Mouse (Mus musculus) intestine, embryonic 16.5 days (tissue): ENCODE results near the gene Flii. TPM values are rescaled to one million over a fixed set of nuclear protein-coding genes. Genes with fewer than 3 reads are reported as not detected.
A peak's percentile ranks its signal among the peaks of the same experiment; 100 is the strongest.

Experiments used
- ATAC-seq: fragments of 200-750 bp; cut with Nextera tagmentation; 2 replicates; pipeline ENCODE4 v1.8.0; 2017; ENCODE audit warnings: moderate TSS enrichment, moderate library complexity
- H3K27ac ChIP-seq: fragments of 300-500 bp; sonication (generic); 2 replicates; pipeline ENCODE4 v1.5.1; 2014; ENCODE audit warnings: mild to moderate bottlenecking, low read length
- H3K27me3 ChIP-seq: fragments of 300-500 bp; sonication (generic); replicated peaks from 2 replicates; pipeline ENCODE4 v1.6.1; 2014; ENCODE audit warnings: low read length, control low read depth, mixed read lengths; ENCODE audit not compliant: control insufficient read depth, insufficient read depth
- H3K36me3 ChIP-seq: fragments of 300-500 bp; sonication (generic); 2 replicates; pipeline ENCODE4 v1.6.1; 2014; ENCODE audit warnings: low read length, control low read depth; ENCODE audit not compliant: control insufficient read depth, insufficient read depth
- H3K4me1 ChIP-seq: fragments of 300-500 bp; sonication (generic); 2 replicates; pipeline ENCODE4 v1.6.1; 2014; ENCODE audit warnings: low read length, control low read depth, mixed read lengths; ENCODE audit not compliant: control insufficient read depth, insufficient read depth
- H3K4me2 ChIP-seq: fragments of 300-500 bp; sonication (generic); 2 replicates; pipeline ENCODE4 v1.6.1; 2014; ENCODE audit warnings: low read depth, low read length, control low read depth
- H3K4me3 ChIP-seq: fragments of 300-500 bp; sonication (generic); 2 replicates; pipeline ENCODE4 v1.5.1; 2014; ENCODE audit warnings: mild to moderate bottlenecking, low read length
- H3K9ac ChIP-seq: fragments of 300-500 bp; sonication (generic); 2 replicates; pipeline ENCODE4 v1.6.1; 2014; ENCODE audit warnings: low read depth, low read length
- H3K9me3 ChIP-seq: fragments of 300-500 bp; sonication (generic); 2 replicates; pipeline ENCODE4 v1.6.1; 2016; ENCODE audit warnings: low read length, control low read depth; ENCODE audit not compliant: control insufficient read depth
- WGBS: fragments of 180-500 bp; shearing (Covaris S2); extraction: QIAGEN DNeasy Blood & Tissue Kit; methylation state at CpG from one replicate; pipeline ENCODE4 v1.1.7; 2014; 5-methylcytosine and 5-hydroxymethylcytosine counted together
- polyA plus RNA-seq: library from polyadenylated mRNA; unstranded; fragments of >200 nt; fragmentation: Nextera tagmentation; extraction: Ambion mirVana; gene quantifications from 2 replicates; pipeline ENCODE4 v1.2.1, GENCODE M21; 2015

Gene Flii
- polyA plus RNA-seq, 1 experiment from 2014 or later, result 81.3 TPM

GRCm38 (mm10) chr11:60707672-60708071, 19.4 kb downstream of the Flii start:
- 0 out of 2 replicates have a peak, but pooled peaks cover 3% of the 10 kb centered on the region for H3K4me1 ChIP-seq
- peak; percentile 73 for ATAC-seq
- no peak overlapping the region for H3K4me3 ChIP-seq
- no peaks in the 10 kb centered on the region for H3K9me3 ChIP-seq
- H3K27me3 ChIP-seq, result no peaks in the 10 kb centered on the region
- H3K9ac ChIP-seq, result 0 out of 2 replicates have a peak overlapping the region, but pooled peaks have one; percentile 7
- peaks cover 35% of the 10 kb centered on the region for H3K36me3 ChIP-seq
- H3K27ac ChIP-seq, result no peak overlapping the region
- WGBS, result 78% methylated on average over 3 of the region's 3 CpGs
- H3K4me2 ChIP-seq, result no peak overlapping the region

- H3K27ac ChIP-seq, result no peak overlapping the region
- H3K9ac ChIP-seq, result no peak overlapping the region
Observed at GRCm38 (mm10) chr11:60706696-60707480, 20.2 kb downstream of the Flii start.

GRCm38 (mm10) chr11:60706076-60706475, 21.0 kb downstream of the Flii start:
- Histone ChIP-seq H3K36me3 (peaks cover 24% of the 10 kb centered on the region), H3K9ac (no peak overlapping the region), H3K27me3 (no peaks in the 10 kb centered on the region), H3K4me3 (no peak overlapping the region), H3K27ac (no peak overlapping the region), H3K4me1 (peaks cover 6% of the 10 kb centered on the region), H3K9me3 (no peaks in the 10 kb centered on the region), H3K4me2 (no peak overlapping the region)
- ATAC-seq, result no peak
- WGBS, result 92% methylated on average over 7 of the region's 7 CpGs

More at GRCm38 (mm10) chr11:60706696-60707480, 20.2 kb downstream of the Flii start:
- Histone ChIP-seq H3K36me3 (peaks cover 28% of the 10 kb centered on the region), H3K27me3 (no peaks in the 10 kb centered on the region), H3K4me2 (no peak overlapping the region), H3K9me3 (no peaks in the 10 kb centered on the region), H3K4me1 (0 out of 2 replicates have a peak, but pooled peaks cover 3% of the 10 kb centered on the region), H3K4me3 (no peak overlapping the region)
- ATAC-seq, result no peak
- WGBS, result 86% methylated on average over 14 of the region's 14 CpGs

GRCm38 (mm10) chr11:60705255-60705654, 21.8 kb downstream of the Flii start:
- WGBS, result 89% methylated on average over 3 of the region's 3 CpGs
- H3K4me3 ChIP-seq, result no peak overlapping the region
- ATAC-seq, result no peak
- no peak overlapping the region for H3K27ac ChIP-seq
- H3K27me3 ChIP-seq, result no peaks in the 10 kb centered on the region
- peaks cover 24% of the 10 kb centered on the region for H3K36me3 ChIP-seq
- H3K9ac ChIP-seq, result no peak overlapping the region
- no peak overlapping the region for H3K4me2 ChIP-seq
- H3K4me1 ChIP-seq, result peaks cover 13% of the 10 kb centered on the region
- no peaks in the 10 kb centered on the region for H3K9me3 ChIP-seq

GRCm38 (mm10) chr11:60704023-60704880, 22.8 kb downstream of the Flii start:
- no peak overlapping the region for H3K4me3 ChIP-seq
- 92% methylated on average over 19 of the region's 19 CpGs for WGBS
- no peak overlapping the region for H3K4me2 ChIP-seq
- H3K9ac ChIP-seq, result no peak overlapping the region
- H3K27me3 ChIP-seq, result no peaks in the 10 kb centered on the region
- peaks cover 16% of the 10 kb centered on the region for H3K36me3 ChIP-seq
- peaks cover 14% of the 10 kb centered on the region for H3K4me1 ChIP-seq
- H3K27ac ChIP-seq, result no peak overlapping the region
- no peaks in the 10 kb centered on the region for H3K9me3 ChIP-seq
- ATAC-seq, result no peak

- H3K27me3 ChIP-seq, result no peaks in the 10 kb centered on the region
- no peak for ATAC-seq
- peaks cover 19% of the 10 kb centered on the region for H3K4me1 ChIP-seq
- H3K4me2 ChIP-seq, result no peak overlapping the region
- no peak overlapping the region for H3K27ac ChIP-seq
- H3K9me3 ChIP-seq, result no peaks in the 10 kb centered on the region
- H3K9ac ChIP-seq, result no peak overlapping the region
- H3K4me3 ChIP-seq, result no peak overlapping the region
- WGBS, result 39% methylated on average over 4 of the region's 4 CpGs
- H3K36me3 ChIP-seq, result peaks cover 12% of the 10 kb centered on the region
Observed at GRCm38 (mm10) chr11:60703131-60703530, 23.9 kb downstream of the Flii start.

- WGBS, result 73% methylated on average over 4 of the region's 4 CpGs
- H3K4me1 ChIP-seq, result peaks cover 19% of the 10 kb centered on the region
- no peak overlapping the region for H3K9ac ChIP-seq
- H3K4me3 ChIP-seq, result no peak overlapping the region
- no peak overlapping the region for H3K27ac ChIP-seq
- no peak overlapping the region for H3K4me2 ChIP-seq
- peaks cover 7% of the 10 kb centered on the region for H3K36me3 ChIP-seq
- ATAC-seq, result no peak
- H3K27me3 ChIP-seq, result no peaks in the 10 kb centered on the region
- no peaks in the 10 kb centered on the region for H3K9me3 ChIP-seq
Observed at GRCm38 (mm10) chr11:60701611-60702010, 25.5 kb downstream of the Flii start.

GRCm38 (mm10) chr11:60700320-60701185, 26.5 kb downstream of the Flii start:
- WGBS, result 25% methylated on average over 12 of the region's 12 CpGs
- Histone ChIP-seq H3K27me3 (no peaks in the 10 kb centered on the region), H3K9me3 (no peaks in the 10 kb centered on the region), H3K4me2 (peak overlapping the region; percentile 87), H3K36me3 (peaks cover 7% of the 10 kb centered on the region), H3K27ac (no peak overlapping the region), H3K4me3 (peak overlapping the region; percentile 91), H3K4me1 (peaks cover 19% of the 10 kb centered on the region), H3K9ac (peak overlapping the region; percentile 94)
- ATAC-seq, result no peak
